Mouse (Mus musculus): ENCODE results near the gene Pfdn5.

Pfdn5 gene

GRCm38 (mm10) chr15:102326022-102326576 lies at the start of gene Pfdn5:
TSS of gene Pfdn5 (plus strand) at chr15:102326116.
- DNase-seq: peak; percentile 86

GRCm38 (mm10) chr15:102278726-102279091 lies 47.2 kb upstream of the Pfdn5 start:
- no peak for DNase-seq

GRCm38 (mm10) chr15:102279092-102279782 lies 46.7 kb upstream of the Pfdn5 start, which contains the start of gene Mfsd5:
TSS of gene Mfsd5 (plus strand) at chr15:102279454.
- DNase-seq: peak; percentile 85

GRCm38 (mm10) chr15:102279783-102280520 lies 46.0 kb upstream of the Pfdn5 start:
- DNase-seq: no peak

GRCm38 (mm10) chr15:102280623-102281022 lies 45.3 kb upstream of the Pfdn5 start:
- DNase-seq: no peak

GRCm38 (mm10) chr15:102282463-102283292 lies 43.2 kb upstream of the Pfdn5 start:
- DNase-seq: no peak

GRCm38 (mm10) chr15:102283648-102284047 lies 42.3 kb upstream of the Pfdn5 start:
- no peak for DNase-seq

GRCm38 (mm10) chr15:102287395-102287794 lies 38.5 kb upstream of the Pfdn5 start:
- no peak for DNase-seq

GRCm38 (mm10) chr15:102295633-102296367 lies 30.1 kb upstream of the Pfdn5 start, which contains the start of gene Espl1:
TSS of gene Espl1 (plus strand) at chr15:102296266.
- DNase-seq: peak; percentile 92

GRCm38 (mm10) chr15:102296368-102297006 lies 29.4 kb upstream of the Pfdn5 start:
- no peak for DNase-seq

- no peak for DNase-seq
These were observed 23.4 kb upstream of the Pfdn5 start for GRCm38 (mm10) chr15:102302542-102302941.

GRCm38 (mm10) chr15:102308717-102309116 lies 17.2 kb upstream of the Pfdn5 start:
- DNase-seq: no peak

- DNase-seq: no peak
These were observed 15.7 kb upstream of the Pfdn5 start for GRCm38 (mm10) chr15:102310074-102310845.

GRCm38 (mm10) chr15:102311489-102311888 lies 14.4 kb upstream of the Pfdn5 start:
- DNase-seq: no peak

- DNase-seq: no peak
These were observed 10.6 kb upstream of the Pfdn5 start for GRCm38 (mm10) chr15:102315292-102315691.

- peak; percentile 48 for DNase-seq
These were observed 9.7 kb upstream of the Pfdn5 start for GRCm38 (mm10) chr15:102316263-102316662.

- DNase-seq: no peak
These were observed 1.1 kb upstream of the Pfdn5 start for GRCm38 (mm10) chr15:102324654-102325473.

GRCm38 (mm10) chr15:102326892-102327291 lies 976 bp downstream of the Pfdn5 start:
- DNase-seq: no peak

GRCm38 (mm10) chr15:102331610-102332015 lies 5.7 kb downstream of the Pfdn5 start, which contains the start of gene Myg1:
TSS of gene Myg1 (plus strand) at chr15:102331709.
- peak; percentile 84 for DNase-seq

- no peak for DNase-seq
These were observed 9.3 kb downstream of the Pfdn5 start for GRCm38 (mm10) chr15:102335254-102335653.

Measured in right cerebral cortex, postnatal 25 days (tissue).